Mouse (Mus musculus): ENCODE results near the gene Uckl1.

Uckl1 gene

GRCm38 (mm10) chr2:181584411-181584942 lies at the start of gene Uckl1:
Gene Uckl1, minus strand, starts transcription at chr2:181584892.
- no peak for DNase-seq

DNA sequence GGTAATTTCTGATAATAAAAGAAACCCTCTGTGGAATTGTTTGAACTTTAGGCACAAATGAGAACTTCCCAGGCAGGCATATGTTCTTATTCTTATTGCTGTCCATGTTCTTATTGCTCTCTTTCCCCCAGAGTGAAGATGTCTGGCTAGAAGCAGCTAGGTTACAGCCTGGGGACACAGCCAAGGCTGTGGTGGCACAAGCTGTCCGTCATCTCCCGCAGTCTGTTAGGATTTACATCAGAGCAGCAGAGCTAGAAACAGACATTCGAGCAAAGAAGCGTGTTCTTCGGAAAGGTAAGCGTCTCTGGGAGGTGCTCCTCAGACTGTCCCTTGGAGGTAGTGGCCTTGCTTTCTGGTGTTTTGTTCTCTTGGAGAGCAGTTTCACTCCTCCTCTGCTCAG lies 47.9 kb upstream of the Uckl1 start:
- no peak for DNase-seq

DNA sequence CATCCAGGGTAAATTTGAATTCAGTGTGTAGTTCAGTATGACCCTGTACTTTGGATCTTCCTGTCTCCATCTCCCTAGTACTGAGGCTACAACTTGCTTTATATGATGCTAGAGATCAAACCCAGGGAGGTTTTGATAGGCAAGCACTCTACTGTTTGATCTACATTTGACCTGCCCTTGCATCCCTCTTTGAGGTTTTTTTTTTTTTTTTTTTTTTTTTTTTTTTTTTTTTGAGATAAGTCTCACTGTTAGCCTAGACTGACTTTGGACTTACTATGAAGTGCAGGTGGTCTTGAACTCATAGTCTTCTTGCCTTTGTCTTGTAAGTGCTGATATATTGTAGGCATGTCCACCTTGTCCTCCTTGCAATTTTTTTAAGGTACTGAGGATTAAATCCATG lies 43.8 kb upstream of the Uckl1 start:
- no peak for DNase-seq

GRCm38 (mm10) chr2:181623401-181623800 lies 38.7 kb upstream of the Uckl1 start:
- peak; percentile 50 for DNase-seq

DNA sequence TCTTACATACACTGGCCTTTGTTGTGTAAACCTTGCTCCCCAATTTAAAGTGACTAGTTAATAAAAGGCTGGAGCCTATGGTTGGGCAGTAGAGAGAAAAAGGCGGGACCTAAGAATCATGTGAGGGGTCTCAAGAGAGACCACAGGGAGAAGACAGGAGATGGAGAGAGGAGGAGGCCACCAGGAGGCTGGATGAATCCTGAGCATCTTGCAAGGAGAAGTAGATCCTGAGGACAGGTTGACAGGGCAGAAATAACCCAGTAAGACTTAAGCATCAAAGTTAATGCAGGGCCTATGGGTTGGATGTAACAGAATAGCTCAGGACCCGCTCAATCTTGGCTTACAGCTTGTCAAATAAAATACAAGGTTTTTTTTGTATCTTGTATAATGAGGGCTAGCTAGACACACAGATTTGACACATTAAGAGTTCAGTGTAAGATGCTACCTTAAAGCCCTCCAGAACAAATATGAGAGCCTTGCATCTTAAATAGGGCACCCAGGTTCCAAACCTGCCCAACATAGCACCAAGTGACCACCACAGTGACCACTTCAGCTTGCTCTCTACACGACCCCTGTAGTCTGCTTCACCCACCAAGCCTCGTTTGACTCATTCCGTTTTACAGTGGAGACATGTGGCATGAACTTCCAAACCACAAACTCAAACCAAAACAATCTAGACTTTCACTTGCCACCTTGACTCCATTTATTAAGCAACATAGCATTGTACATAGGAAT lies 34.2 kb upstream of the Uckl1 start:
- DNase-seq: no peak

DNA sequence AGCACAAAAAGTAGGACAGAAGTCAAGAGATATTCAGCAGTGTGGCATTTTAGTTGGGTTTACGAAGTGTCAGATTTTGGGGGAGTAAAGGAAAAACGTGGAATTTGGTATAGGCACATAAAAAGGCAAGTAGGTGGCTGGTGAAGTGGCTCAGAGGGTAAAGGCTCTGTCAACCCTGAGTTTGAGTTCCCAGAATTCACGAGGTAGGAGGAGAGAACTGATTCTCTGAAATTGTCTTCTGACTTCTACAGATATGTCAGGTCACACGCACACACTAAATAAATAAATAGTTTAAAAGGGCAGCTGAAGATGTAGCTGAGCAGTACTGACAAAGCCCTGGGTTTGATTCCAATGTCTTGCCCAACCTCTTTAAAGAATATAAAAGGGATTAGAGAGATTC lies 17.7 kb upstream of the Uckl1 start:
- DNase-seq: no peak

DNA sequence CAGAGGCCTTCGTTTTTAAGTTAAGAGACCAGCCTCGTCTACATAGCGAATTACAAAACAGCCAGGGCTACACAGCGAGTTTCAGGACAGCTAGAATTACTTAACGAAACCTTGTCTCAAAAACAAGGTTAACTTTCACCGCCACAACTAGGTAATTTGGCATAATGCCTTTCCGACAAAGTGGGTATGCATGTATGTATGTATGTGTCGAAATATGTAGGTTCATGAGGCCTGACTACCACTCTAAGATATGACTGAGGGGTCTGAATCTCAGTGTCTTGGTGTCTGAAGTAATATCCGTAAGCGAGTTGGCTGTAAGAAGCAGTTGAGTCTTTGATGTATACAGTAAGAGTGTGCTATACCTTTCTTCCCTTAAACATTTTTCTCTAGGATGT lies 17.1 kb upstream of the Uckl1 start:
- DNase-seq: no peak

DNA sequence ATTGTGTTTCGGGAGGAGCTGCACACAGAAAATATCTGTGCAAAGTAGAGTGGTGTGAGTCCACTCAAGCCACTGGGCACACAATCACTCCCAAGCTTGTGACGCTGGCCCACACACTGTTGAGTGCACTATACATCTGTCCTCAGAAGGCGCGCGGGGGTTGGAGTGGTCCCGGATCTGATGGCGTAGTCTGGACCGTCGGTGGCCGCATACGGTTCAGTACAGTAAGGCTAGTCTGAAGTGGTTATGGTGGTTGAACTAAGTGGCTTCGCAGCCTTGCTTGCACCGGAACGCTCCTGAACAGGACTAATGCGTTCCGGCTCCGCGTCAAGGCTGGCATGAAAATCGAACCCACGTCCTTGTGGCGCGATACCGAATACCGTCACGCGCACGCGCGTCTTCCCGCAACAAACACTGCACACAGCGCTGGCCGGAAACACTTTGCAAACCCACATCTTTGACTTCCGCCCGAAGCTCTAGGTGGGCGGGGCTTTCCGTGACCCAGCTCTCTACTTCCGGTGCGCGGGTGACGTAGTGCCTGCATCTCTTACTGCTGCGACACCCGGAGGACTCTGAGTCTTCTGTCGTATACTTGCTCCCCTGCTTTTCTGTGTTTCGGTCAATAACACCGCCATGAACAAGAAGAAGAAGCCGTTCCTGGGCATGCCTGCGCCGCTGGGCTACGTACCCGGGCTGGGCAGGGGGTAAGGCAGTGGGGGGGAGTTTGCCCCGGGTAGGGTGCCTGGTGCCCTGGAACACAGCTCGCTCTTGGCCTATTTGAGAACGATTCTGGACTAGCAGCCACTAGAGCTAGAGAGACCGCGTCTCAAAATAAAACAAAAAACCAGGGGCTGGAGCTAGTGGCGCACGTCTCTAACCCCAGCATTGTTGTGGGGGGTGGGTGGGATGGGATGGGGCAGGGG lies 16.4 kb upstream of the Uckl1 start:
- DNase-seq: peak; percentile 98

- peak; percentile 10 for DNase-seq
Observed at GRCm38 (mm10) chr2:181600226-181600758, 15.6 kb upstream of the Uckl1 start.

DNA sequence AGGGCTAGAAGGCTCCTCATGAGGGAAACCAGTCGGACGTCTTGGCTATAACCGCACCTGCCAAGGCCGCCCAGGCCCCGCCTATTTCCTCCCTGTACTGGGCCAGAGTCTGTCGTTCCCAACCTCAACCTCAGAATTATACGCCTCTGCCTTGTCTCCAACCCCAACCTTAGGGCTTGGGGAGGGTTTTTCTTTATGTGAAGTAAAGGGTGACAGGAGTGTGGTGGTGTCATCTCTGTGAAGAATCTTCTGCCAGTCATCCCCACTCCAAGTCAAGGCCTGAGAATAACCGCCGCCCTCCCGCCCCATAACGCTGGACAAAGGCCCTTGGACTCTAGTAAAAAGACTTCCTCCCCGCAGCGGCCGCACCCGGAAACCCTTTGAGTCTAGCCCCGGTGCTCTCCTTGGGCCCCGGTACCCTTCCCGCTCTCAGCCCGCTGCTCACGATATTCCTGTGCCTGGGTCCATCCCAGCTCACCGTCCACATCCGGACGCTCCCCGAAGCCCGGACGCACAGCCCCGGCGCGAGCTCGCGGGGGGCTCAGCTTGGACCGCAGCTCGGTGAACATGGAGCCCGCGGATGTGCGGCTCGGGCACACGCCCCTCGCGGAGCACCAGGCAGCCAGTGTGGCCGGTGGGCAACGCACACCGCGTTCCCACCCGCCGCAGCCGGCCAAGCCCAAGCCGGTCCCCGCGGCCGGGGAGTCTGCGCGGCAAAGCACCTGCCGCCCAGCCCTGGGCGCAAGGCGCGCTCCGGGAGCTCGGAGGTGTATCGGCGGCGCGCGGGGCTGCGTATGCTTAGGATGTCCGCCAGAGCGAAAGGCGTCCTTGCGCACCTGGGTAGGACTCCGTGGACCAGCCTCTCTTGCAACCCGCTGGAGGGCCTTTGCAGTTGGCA lies 14.0 kb upstream of the Uckl1 start, which contains the start of gene Samd10:
TSS of gene Samd10 (minus strand) at position 759 of the 898 bp plus-strand sequence.
- DNase-seq: peak; percentile 82

GRCm38 (mm10) chr2:181597378-181598061 lies 12.8 kb upstream of the Uckl1 start:
- DNase-seq: no peak

DNA sequence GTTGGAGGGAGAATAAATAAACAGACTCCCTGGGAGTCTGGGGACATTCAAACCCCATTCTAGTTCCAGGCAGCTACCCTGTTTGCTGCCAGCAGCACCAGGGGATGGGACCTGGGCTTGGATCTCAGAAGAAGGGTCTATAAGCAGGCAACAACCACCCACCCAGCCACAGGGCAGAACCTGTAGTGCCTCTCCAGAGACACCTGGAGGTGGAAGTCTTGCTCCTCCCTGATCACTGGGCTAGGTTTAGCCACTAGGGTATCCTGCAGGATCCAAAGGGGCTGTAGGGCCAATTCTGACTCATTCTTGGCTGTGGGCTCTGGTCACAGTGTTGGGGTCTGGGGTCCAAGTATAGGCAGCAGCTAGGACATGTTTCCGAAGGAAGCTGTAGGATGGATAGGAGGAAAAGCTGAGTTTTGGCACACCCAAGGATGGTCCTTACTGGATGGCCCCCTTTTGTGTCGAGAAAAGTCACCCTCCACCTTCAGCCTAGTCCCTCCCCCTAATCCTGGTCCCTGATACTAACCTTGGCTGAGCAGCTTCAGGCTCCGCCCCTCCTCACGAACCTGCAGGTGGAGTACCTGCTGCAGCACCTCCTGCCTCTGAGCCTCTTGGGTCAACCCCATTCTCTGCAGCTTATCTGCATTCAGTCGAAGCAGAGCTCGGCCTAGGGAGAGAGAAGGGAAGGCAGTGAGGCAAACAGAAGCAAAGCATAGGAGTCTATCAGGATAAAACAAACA lies 11.7 kb upstream of the Uckl1 start:
- DNase-seq: no peak

DNA sequence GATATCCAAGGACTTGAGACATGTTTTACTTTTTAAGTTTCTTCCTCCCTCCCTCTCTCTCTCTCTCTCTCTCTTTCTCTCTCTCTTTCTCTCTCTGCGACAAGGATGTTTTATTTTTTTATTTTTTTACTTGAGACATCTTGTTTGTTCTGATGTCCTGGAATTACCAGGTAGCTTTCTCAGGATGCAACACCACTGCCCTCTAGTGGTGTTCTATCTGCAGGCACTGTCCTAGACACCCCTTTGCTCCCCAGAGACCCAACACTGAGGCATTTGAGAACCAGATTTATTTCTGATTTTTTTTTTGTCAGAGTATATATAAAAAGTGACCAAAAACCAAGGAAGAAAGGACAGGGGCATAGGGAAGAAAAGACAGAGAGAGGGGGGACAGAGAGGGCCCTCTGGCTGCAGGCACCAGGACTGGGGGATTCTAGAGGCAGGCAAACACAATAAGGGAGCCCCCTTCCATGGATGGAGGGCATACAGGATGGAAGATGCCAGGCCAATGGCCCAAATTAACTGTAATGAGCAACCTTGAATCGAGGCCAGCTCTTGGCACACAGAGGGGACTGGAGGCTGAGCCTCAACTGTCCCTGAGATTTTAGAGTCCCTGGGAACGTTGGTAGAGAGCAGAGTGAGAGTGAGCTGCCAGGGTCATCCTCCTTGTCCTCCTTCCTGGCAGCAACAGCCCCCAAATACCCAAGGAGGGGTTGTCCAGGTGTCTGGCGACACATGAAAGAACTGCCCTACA lies 10.4 kb upstream of the Uckl1 start:
- peak; percentile 58 for DNase-seq

DNA sequence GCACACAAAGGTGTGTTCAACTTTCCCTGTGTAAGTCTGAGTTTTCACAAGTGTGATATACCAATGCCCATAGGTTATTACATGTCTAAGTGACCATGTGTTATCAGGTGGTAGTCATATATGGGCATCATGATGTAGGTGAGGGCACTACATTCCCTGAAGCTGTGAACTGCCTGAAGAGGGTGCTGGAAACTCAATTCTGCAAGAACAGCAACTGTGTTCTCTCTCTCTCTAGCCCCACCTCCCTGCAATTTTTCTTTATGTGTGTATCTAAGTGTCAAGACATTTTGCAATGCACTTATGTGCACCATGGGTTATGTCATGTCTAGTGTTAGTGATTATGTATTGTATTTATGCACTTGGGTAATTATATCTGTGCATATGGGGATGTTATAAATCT lies 9.2 kb upstream of the Uckl1 start:
- DNase-seq: no peak

GRCm38 (mm10) chr2:181593042-181593421 lies 8.3 kb upstream of the Uckl1 start:
- DNase-seq: no peak

DNA sequence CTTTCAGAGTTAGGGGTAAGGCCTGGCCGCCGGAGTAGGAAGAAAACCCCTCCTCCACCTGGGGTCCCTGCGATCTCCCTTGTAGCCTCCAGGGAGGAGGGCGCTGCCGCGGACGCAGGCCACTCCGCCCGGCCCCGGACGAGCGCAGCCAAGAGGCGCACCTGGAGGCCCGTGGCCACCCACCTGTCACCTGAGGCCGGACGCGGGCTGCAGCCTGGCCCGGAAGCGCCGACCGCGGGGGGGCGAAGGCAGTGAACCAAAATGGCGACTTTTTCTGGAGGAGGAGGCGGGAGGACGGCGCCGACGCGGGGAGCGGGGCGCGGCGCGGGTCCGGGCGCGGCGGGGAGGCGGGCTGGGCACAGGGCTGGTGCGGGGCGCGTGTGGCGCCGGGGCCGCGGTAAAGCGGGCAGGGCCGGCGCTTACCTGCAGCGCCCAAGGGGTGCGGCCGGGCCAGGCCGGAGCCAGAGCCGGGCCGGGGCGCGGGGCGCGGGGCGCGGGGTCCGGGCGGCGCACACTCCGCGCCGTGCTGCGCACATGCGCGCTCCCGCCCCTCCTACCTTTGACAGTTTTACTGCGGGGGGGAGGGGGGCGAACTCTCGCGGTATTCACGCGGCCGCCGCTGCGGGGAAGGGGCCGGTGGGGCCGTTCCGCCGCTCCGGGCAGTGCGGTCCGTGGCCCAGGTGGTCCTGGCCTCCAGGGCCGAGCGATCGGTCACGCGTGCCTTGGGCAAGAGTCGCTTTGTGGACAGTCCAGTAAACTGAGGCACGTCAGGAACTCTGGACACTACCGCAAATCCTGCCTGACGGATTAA lies 7.7 kb upstream of the Uckl1 start, which contains the start of gene Zfp512b:
TSS of gene Zfp512b (minus strand) at position 573 of the 811 bp plus-strand sequence.
- peak; percentile 78 for DNase-seq

- peak; percentile 70 for DNase-seq
Observed at GRCm38 (mm10) chr2:181591528-181592085, 6.9 kb upstream of the Uckl1 start, which contains the start of gene Prpf6. Gene Prpf6, plus strand, starts transcription at chr2:181591868.

DNA sequence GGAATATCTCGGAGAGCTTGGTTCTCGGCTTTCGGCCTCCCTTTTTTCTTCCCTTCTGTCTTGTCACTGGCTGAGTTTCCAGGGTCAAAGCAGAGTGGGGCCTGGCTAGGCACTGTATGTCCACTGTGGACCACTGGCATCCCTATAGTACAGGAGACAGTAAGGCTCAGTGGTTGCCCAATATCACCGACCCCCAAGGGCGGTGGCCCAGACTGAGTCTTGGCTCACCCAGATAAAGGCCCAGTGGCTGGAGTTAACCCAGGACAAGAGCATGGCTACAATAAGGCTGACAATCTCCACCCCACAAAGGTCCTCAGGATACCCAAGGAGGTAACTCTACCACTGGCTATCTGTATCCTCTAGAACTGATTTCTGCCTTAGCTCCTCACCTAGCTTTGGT lies 5.8 kb upstream of the Uckl1 start:
- no peak for DNase-seq

DNA sequence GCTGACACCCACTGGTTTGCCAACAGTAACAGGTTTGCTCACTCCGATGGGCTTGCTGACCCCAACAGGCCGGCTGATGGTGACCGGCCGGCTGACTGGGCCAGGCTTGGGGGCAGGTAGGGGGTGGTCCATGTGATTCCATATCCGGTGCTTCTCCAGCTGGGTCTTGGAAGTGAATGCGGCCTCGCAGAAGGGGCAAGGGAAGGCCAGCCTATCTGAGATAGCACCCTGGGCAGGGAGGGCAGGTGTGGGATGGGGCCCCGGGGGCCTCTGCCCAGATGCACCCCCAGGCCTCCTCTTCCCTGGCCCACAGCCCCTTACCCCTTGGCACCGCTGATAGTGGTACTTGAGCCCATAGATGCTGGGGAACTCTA lies 5.0 kb upstream of the Uckl1 start:
- no peak for DNase-seq

Measured in thymus, postnatal 4 days (tissue).